Mouse (Mus musculus) CH12.LX (cell line): ENCODE data around the gene Taf11.

Experiments
- CTCF ChIP-seq, 2 experiments: IDR thresholded peaks in 1 of 2; conservative IDR thresholded peaks in 1 of 2; 2 replicates each; pipeline ENCODE4 v1.5.1; 2011 to 2012; ENCODE audit warnings: low read depth in 2 of 2, low read length in 2 of 2, improper control_type of control experiment in 1 of 2, inconsistent platforms in 1 of 2, mild to moderate bottlenecking in 1 of 2, moderate library complexity in 1 of 2
- ZNF384 ChIP-seq: IDR thresholded peaks from 2 replicates; pipeline ENCODE4 v1.6.1; 2012; ENCODE audit warnings: low read depth, low read length, improper control_type of control experiment, inconsistent platforms

DNA sequence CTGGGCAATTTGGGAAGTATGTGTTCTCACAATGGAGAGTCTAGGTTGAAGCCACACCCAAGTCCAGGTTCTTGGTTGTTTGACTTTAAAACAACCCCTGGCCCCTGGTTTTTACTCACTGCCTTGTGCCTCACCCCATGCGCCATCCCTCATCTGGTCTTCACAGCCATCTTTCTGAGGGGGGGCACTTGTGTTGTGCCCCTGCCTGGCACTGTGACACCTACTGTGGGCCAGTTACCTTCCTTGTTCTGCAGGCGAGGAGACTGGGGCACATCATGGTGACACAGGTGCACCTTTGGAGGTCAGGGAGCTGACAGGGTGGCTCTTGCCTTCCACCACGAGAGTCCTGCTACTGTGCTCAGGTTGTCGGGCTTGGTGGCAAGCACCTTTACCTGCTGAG lies 32.5 kb upstream of the Taf11 start:
- TF ChIP-seq ZNF384: no peak
- no peak for TF ChIP-seq CTCF (conservative IDR thresholded peaks at IDR 0.05 in 1 of 2, IDR thresholded peaks at IDR 0.05 in 1 of 2; ENCODE audit: low read depth in 2 of 2, low read length in 2 of 2)
